Mouse (Mus musculus): ENCODE data around the gene Arl15.

Gene Arl15

GRCm38 (mm10) chr13:114060258-114060657 lies 266.0 kb downstream of the Arl15 start:
- no peak for DNase-seq (ENCODE audit: low spot score in 2 of 2)

DNA sequence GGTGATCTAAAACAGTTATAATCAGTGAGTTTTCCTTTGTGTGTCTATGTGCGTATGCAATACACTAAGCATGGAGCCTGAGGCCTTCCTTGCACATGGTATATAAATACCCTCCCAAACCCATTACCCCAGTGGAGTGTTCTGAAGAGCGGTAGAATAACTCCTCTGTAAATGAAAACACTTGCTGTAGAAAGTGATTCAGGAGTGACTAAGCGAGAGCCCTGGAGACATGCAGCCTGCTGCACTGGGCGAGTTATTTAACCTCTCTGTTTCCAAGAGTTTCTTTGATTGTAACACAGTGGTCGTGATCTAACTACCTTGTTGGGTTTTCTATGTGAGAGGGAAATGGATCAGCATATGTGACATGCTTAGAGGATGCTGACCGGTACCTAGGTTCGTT lies 266.9 kb downstream of the Arl15 start:
- no peak for DNase-seq (ENCODE audit: low spot score in 2 of 2)

GRCm38 (mm10) chr13:114064069-114064468 lies 269.8 kb downstream of the Arl15 start:
- no peak for DNase-seq (ENCODE audit: low spot score in 2 of 2)

DNA sequence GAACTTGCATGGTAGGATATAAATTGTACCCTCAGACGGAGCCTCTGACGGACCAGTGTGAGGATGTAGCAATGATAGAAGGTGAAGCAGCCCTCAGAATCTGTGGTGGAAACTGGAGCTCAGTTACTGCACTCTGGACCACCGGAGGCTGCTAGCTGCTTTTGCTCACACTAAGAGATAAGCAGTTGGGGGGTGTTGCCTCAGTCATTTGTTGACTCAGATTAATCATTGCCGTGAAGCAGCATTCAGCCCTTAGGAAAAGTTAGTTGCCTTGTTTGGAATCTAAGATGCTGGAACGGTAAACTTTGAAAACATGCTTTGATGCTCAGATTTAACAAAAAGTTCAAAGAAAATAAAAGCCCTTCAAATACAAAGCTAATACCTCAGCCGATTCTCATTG lies 270.7 kb downstream of the Arl15 start:
- DNase-seq (ENCODE audit: low spot score in 2 of 2), result no peak

DNA sequence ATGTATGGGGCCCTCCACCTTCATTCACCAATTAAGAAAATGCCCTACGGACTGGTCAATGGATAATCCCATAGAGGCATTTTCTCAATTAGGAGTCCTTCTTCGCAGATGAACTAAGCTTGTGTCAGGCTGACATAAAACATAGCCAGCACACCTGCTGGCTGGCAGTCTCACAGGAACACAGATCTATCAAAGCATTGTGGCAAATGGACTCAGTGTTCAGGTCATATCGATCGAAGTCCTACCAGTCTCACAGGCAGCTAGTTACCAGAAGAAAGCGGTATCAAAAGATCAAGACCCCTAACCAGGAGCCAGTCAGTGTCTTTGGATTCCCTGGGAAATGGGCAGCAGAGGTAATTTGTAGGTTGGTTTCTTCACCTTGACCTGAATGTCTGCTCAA lies 274.1 kb downstream of the Arl15 start:
- no peak for DNase-seq (ENCODE audit: low spot score in 2 of 2)

GRCm38 (mm10) chr13:114071439-114071838 lies 277.1 kb downstream of the Arl15 start:
- DNase-seq (ENCODE audit: low spot score in 2 of 2), result no peak

DNA sequence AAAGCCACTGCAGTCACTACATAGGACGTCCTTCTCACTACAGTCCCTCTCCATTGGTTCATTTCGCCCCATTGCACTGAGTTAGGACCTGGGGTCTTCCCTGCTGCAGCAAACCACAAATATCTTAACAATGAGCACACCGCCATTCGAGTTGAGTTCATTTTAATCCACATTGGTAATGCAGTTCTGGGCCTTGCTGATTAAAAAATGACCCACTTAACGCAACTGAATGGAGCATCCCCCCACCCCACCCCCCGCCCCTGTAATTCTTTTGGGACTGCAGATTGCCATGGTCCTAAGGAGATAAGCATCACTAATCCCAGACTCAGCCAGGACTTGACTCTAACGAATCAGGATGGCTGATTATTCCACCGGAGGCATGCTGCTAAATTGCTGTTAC lies 280.2 kb downstream of the Arl15 start:
- no peak for DNase-seq (ENCODE audit: low spot score in 2 of 2)

DNA sequence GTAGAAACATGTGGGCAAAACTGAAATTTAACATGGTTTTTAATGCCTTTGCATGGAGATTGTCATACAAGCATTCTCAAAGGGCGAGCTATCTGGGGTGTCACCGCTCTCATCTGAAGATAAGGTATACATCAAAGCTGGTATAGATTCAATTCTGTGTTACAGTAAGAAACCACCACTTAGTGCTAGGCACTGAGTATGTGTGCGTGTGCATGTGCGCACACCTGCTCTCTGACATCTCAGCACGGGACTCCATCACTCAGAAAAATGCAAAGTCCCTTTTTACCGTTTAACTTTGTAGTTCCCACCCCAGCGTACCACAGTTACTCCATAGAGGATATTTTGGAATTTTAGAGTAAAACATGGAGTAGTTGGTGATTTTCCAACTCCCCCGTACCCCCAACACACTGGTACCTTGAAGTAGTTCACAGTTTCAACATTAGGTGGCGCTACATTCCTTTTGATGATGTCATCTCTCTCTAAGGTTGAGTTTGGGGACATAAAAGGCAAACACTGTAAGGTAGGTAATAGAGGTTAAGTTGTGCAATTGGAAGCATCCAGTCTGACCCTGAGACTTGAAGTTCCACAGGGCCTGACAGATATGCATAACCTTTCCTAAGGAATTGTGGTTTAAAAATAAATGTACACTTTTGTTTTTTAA lies 281.5 kb downstream of the Arl15 start:
- no peak for DNase-seq (ENCODE audit: low spot score in 2 of 2)

DNA sequence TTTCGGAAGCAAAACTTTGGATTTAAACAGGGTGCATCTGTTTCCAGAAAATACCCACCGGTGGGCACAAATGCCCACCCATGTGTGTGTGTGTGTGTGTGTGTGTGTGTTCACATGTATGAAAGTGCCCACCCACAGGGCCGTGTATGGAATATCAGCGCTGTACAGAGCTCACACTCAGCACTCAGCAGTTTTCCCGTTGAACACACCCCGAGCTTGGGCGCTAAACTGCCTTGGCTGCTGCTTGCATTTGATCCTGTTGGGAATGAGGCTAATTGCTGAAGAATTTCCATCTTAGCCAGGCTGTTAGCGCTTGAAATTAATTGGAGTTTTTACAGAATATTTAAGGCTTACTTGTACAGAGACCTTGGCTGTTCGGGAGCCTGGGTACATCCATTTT lies 282.9 kb downstream of the Arl15 start:
- no peak for DNase-seq (ENCODE audit: low spot score in 2 of 2)

DNA sequence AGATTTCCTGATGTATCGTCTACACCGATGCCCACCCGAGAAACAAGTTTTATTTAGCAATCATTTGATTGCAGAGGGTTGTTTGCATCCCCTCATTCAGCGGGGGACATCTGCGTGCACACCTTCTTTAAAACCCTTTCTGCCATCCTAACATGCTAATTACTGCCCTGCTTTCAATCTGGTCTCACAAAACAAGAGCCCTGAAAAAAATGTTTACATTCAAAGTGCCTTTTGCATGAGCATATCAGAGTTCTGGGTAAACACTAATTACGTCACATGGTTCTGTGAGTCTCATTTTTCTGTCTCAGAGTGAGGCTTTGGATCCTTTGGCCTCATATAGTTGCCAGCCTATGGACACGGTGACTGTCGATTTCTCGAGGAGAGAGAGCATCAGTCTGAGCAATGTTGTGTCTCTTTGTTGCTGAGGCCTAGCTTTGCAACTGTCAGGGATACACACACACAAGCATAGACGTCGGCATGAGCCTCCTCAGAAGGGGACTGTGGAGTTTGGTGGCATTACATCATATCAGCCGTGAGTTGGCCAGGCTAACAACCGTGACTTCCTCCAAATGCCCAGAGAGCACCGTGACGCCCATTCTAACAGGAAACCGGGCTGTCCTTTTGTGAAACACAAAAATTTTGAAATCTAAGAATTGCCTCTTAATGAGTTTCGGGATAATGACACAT lies 283.4 kb downstream of the Arl15 start:
- DNase-seq (ENCODE audit: low spot score in 2 of 2), result no peak

DNA sequence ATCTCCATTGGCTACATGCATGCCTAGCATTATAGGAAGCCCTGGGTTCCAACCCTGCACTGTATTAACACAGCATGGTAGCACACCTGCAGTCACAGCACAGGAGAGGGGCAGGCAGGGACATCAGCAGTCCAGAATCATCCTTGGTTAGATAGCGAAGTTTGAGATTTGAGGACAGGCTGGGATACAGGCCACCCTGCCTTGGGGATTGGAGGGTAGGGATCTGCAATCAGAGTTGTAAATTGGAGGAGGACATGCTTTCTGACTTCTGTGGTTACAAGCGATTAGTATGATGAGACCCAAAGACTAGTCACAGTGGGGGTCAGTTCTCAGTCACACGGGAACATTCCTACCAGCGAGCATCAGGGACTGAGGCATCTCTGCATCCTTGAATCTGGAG lies 284.5 kb downstream of the Arl15 start:
- no peak for DNase-seq (ENCODE audit: low spot score in 2 of 2)

DNA sequence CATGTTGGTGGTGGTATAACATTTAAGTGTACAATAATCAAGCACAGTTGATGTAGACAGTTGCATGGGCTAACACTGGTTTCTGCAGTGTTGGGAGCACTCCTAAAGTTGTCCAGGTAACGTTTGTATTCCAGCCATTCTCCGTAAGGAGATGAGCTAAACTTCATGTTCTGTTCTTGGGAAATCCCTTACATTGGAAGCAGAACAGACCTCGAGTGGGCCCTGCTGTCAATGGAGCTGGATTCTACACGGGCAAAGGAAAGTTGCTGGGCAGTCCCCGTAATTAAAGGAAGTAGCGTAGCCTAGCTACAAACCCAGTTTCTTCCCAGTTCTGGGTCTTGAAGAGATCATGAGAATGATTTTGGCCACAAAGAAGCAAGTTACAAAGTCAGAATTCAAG lies 285.4 kb downstream of the Arl15 start:
- no peak for DNase-seq (ENCODE audit: low spot score in 2 of 2)

GRCm38 (mm10) chr13:114080491-114080890 lies 286.2 kb downstream of the Arl15 start:
- DNase-seq (ENCODE audit: low spot score in 2 of 2), result no peak

DNA sequence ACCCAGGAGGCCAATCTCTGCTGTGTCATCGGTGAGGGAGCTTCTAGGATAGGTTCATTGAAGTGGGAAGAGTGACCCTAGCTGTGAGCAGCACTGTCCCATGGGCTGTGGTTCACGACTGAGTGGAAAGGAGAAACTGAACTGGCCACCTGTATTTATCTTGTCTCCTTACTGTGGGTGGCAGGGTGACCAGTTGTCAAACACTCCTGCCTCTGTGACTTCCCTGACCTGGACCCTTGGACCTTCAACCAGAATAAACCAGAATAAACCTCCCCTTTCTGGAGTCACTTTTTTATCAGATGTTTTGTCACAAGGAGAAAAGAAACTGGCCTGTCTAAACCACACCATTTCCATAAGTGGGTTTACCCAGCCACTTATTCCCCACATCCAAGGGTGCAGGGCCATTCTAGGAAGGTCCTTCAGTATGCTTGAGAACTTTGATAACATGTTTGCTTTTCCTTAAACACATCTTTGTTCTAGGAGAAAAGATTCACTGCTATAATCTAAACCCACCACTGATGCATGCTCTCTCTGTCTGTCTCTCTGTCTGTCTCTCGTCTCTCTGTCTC lies 289.3 kb downstream of the Arl15 start:
- DNase-seq (ENCODE audit: low spot score in 2 of 2), result no peak

DNA sequence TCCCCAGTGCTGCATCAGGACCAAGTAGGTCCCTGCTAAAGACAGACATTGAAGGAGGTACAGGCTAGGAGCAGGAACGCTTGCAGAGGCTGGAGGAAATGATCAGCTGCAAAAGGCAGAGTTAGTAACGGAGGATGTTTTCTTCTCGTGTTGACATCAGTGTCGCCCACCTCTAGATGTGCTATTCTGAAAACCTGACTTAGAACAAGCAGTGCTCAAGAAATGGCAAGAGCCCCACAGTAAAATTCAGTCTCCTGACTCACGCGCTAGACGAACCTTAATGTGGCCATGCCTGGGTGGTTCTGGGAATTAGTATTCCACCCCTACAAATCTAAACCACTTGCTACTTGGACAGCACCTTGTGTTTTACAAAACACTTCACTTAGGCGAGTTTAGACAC lies 291.1 kb downstream of the Arl15 start:
- DNase-seq (ENCODE audit: low spot score in 2 of 2), result no peak

DNA sequence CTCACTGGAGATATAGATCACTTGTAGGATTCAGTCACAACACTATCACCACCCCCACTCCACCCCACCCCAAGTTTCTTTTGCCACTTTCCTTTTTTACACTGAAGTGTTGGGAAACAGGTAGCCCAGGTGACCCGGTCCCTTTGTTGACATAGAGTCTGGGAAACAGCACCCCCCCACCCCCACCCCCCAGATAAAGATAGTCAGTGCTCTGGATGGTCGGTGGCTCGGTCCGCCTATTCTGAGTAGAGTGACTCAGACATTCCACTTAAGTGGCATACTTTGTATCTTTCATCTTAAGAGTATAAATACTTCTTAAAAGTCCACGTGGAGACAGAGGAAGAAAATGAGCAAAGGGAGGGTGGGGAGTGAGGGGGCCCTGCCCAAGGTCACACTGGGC lies 292.0 kb downstream of the Arl15 start:
- DNase-seq (ENCODE audit: low spot score in 2 of 2), result no peak

DNA sequence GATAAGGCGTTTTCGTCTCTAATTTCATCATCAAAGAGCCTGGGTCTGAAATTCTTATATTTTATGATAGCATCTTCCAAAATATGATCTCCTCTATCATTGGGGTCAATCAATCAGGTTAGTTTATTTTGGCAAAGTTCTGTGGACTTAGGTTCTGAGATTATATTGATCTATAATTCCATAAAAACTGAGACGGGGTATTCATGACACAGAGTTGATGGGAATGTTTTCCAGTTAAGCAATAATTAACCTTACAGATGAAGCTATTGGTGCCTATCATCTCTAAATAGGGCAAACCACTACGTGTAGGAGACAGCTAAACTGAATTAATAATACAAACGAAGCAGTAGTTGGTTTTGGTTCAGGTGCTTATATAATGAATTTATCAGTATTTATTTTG lies 292.5 kb downstream of the Arl15 start:
- no peak for DNase-seq (ENCODE audit: low spot score in 2 of 2)

DNA sequence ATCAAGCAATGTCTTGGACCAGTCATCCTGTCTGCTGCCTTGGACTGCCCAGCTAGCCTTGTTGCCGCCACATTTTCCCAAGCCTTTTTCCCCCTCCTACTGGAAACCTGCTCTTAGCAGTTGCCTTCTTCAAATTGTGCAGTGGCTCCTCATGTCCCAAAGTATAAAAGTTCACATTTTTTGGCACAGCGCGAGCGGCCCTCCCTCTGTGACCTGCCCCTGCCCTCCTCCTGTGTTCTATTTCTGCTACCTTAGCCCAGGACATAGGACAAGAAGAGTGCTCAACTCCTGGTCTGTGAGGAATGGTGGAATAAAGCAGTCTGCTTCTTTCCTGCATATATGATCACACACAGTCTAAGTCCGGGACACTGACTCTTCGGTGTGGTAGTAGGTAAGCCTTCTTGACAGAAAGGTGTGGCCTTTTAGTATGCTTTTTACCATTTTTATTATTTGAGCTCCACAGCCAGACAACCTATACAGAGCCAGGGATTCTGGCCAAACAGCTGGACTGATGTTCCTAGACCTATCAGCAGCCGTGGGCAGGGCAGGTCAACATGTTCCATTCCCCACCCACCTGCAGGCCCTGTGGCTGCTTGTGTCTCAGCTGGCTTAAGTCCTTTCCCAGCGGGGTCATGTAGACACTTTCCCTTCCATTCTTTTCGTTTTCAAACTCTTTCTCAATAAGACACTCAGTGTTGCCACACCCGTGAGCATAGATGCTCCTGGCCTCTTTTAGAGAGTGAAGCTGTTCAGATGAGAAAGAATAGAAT lies 293.6 kb downstream of the Arl15 start:
- no peak for DNase-seq (ENCODE audit: low spot score in 2 of 2)

DNA sequence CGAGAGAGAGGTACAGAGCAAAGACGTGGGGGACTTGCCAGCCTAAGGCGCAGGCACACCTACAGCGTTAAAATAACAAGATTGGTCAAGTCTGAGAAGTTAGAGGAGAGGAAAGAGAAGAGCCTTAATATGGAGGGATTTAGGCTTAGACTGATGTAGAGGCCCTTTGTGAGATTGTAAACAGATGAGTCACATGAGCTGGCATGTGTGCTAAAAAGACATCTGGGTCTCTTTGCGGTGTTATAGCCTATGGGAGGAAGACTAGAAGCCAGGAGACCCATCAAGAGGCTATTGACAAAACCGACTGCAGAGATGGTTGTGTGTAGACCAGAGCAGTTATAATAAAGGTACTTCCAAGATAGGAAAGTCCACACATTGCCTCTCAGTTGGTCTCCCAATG lies 296.5 kb downstream of the Arl15 start:
- no peak for DNase-seq (ENCODE audit: low spot score in 2 of 2)

- DNase-seq (ENCODE audit: low spot score in 2 of 2), result no peak
These were observed 296.9 kb downstream of the Arl15 start for GRCm38 (mm10) chr13:114091231-114091630.

DNA sequence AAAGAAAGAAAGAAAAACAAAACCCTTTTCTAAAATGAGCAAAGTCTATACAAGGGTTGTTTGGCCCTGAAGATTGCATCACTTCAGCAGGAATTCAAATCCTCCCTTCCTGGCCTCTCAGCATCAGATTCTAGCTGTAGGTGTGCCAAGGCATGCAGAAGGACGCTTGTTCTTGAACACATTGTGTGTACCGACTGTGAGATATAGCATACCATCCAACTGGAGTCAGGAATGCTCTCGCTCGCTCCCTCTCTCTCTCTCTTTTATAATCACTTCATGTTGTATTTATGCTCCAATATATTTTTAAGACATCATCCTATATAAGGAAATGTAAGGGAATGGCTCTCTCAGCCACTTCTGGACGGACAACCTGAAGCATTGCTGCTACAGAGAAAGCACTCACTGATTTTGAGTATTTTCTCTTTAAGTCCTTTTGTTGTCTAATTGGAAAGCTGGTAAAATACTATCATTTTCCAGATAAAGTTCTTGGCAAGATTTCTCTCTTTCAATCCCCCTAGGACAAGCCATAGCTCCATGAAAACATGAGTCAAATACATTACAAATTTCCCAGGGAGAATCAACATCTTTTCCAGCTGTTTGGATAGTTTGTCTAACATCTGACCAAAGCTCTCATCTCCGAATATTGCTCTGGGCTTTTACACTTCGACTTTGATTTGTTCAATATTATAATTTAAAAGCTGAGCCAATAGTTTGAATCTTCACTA lies 300.0 kb downstream of the Arl15 start:
- DNase-seq (ENCODE audit: low spot score in 2 of 2), result no peak

- DNase-seq (ENCODE audit: low spot score in 2 of 2), result no peak
These were observed 301.1 kb downstream of the Arl15 start for GRCm38 (mm10) chr13:114095440-114095839.

All from spleen, postnatal 14 days (tissue).